In the genomic region with DNA sequence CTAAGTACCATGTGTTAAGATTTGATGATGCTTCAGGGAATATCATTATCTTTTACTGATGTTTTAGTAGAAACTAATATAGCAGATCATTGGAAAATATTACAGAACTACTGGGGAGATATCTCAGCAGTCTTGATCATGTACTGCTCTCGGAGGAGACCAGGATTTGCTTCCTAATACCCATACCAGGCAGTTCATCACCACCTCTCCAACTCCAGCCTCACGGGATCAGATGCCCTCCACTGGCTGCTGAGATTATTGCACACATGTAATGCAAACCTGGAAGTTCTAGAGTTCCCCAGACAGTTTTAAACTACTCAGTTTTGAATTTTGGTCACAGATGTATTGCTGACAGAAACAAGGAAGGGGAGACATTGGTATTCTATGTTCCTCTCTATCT, we compare ENCODE assay signal across 21 mouse cellular contexts. TPM values are rescaled to one million over a fixed set of nuclear protein-coding genes. Genes with fewer than 3 reads are reported as not detected.
DNase-seq lines count a peak whose midpoint lies in the region; ATAC-seq and TF ChIP-seq lines count a peak whose summit lies in the region.
"Had no signal": no experiment of that assay in that cellular context is flagged by ENCODE, and none has a peak within 500 bp of the region (broad histone marks: within the 10 kb centered on the region; RNA-seq: fewer than 3 reads in every experiment).

No protein-coding gene starts in this region.

- TF ChIP-seq EP300 in heart, postnatal 0 days (IDR thresholded peaks at IDR 0.05; ENCODE audit: low read depth): no peak

- H3K27me3 ChIP-seq in heart, postnatal 0 days (ENCODE audit: control insufficient read depth, insufficient read depth, low read length): no peaks in the 10 kb centered on the region
- H3K27me3 ChIP-seq: CH12.LX; embryonic facial prominence, embryonic 15.5 days had no signal

- 41% methylated on average over 2 of the region's 2 CpGs for WGBS in heart, postnatal 0 days
- 35% methylated on average over 2 of the region's 2 CpGs for WGBS in lung, adult 2 months

- H3K9me3 ChIP-seq in heart, postnatal 0 days (replicated peaks; ENCODE audit: control insufficient read depth, low read length): no peaks in the 10 kb centered on the region
- no peaks in the 10 kb centered on the region for H3K9me3 ChIP-seq in ES-E14 (ENCODE audit: control insufficient read depth, insufficient read depth, low read depth, low read length)
- H3K9me3 ChIP-seq: embryonic facial prominence, embryonic 15.5 days; midbrain, embryonic 10.5 days had no signal

- no peak overlapping the region for H3K4me2 ChIP-seq in heart, postnatal 0 days (ENCODE audit: low read depth, low read length)
- H3K4me2 ChIP-seq: embryonic facial prominence, embryonic 15.5 days had no signal

- H3K4me3 ChIP-seq in heart, postnatal 0 days (ENCODE audit: low read depth, low read length): no peak overlapping the region
- no peak overlapping the region for H3K4me3 ChIP-seq in lung, adult 2 months (replicated peaks; ENCODE audit: extremely low read depth, low read depth, low read length)
- H3K4me3 ChIP-seq in ES-E14 (ENCODE audit: insufficient read depth in 1 of 2, low read depth in 1 of 2, low read length in 2 of 2, poor library complexity in 1 of 2, severe bottlenecking in 1 of 2): no peak overlapping the region
- H3K4me3 ChIP-seq: embryonic facial prominence, embryonic 15.5 days; midbrain, embryonic 10.5 days had no signal

- TF ChIP-seq CTCF in heart, postnatal 0 days (IDR thresholded peaks at IDR 0.05; ENCODE audit: low read depth): 0 out of 2 replicates have a peak, but pooled peaks have one; percentile 3
- peak; percentile 54 for TF ChIP-seq CTCF in lung, adult 2 months (IDR thresholded peaks at IDR 0.05; ENCODE audit: insufficient read depth, low read length)

- DNase-seq in cerebellum, adult 18-20 months: peak; percentile 17 to 22
- no peak for DNase-seq in heart, postnatal 0 days (ENCODE audit: low spot score)
- no peak for DNase-seq in heart, adult 11 months
- no peak for DNase-seq in lung, adult 2 months
- DNase-seq in lung, postnatal 25 days (ENCODE audit: low spot score): no peak
- DNase-seq in ES-E14 (ENCODE audit: low read depth, low spot score): peak; percentile 6
- no peak for DNase-seq in retina, postnatal 1 day
- DNase-seq: adrenal gland, adult 2 months; heart, postnatal 10 days; kidney, postnatal 14 days; right cerebral cortex, postnatal 25 days had no signal

- in situ Hi-C loops in ES-E14 (cut with MboI; ENCODE audit: low sequenced_read_pairs in 2 of 2, unreplicated experiment in 2 of 2): no loop called here

- H3K4me1 ChIP-seq in heart, postnatal 0 days (ENCODE audit: control insufficient read depth, insufficient read depth): no peaks in the 10 kb centered on the region
- H3K4me1 ChIP-seq in lung, adult 2 months (ENCODE audit: control insufficient read depth, insufficient read depth, low read length): no peaks in the 10 kb centered on the region
- no peaks in the 10 kb centered on the region for H3K4me1 ChIP-seq in ES-E14 (ENCODE audit: control insufficient read depth in 2 of 2, insufficient read depth in 2 of 2, low read length in 2 of 2, poor library complexity in 1 of 2)
- H3K4me1 ChIP-seq: embryonic facial prominence, embryonic 15.5 days; midbrain, embryonic 10.5 days had no signal

- no peaks in the 10 kb centered on the region for H3K36me3 ChIP-seq in heart, postnatal 0 days (replicated peaks; ENCODE audit: control insufficient read depth, insufficient read depth, low read length)
- H3K36me3 ChIP-seq in ES-E14 (ENCODE audit: control insufficient read depth, insufficient read depth, low read length, poor library complexity, severe bottlenecking): no peaks in the 10 kb centered on the region
- H3K36me3 ChIP-seq: embryonic facial prominence, embryonic 15.5 days; midbrain, embryonic 10.5 days had no signal

- no peak for TF ChIP-seq POLR2A in lung, adult 2 months (IDR thresholded peaks at IDR 0.05; ENCODE audit: borderline replicate concordance, extremely low read depth, low read depth, low read length)

- no peak overlapping the region for H3K27ac ChIP-seq in heart, postnatal 0 days (ENCODE audit: low read depth)
- H3K27ac ChIP-seq in ES-E14 (ENCODE audit: insufficient read depth, low read depth, low read length, poor library complexity, severe bottlenecking): no peak overlapping the region
- H3K27ac ChIP-seq: embryonic facial prominence, embryonic 15.5 days; midbrain, embryonic 10.5 days had no signal

- H3K9ac ChIP-seq in heart, postnatal 0 days (replicated peaks; ENCODE audit: low read depth, low read length): no peak overlapping the region
- no peak overlapping the region for H3K9ac ChIP-seq in ES-E14 (ENCODE audit: insufficient read depth, low read depth, low read length, poor library complexity, severe bottlenecking)
- H3K9ac ChIP-seq: embryonic facial prominence, embryonic 15.5 days had no signal

- ATAC-seq in cerebellum, adult (ENCODE audit: insufficient number of reproducible peaks, low FRiP score, low TSS enrichment): no peak
- ATAC-seq in heart, postnatal 0 days (ENCODE audit: insufficient read depth, low read depth): no peak
- ATAC-seq: hindbrain, embryonic 16.5 days had no signal

TF ChIP-seq in ES-E14, 5 proteins besides CTCF, POLR2A, EP300 and RAD21:
- TF ChIP-seq MAFK (IDR thresholded peaks at IDR 0.05; ENCODE audit: insufficient read depth, low read depth, low read length): no peak
- TF ChIP-seq ZNF384 (IDR thresholded peaks at IDR 0.05; ENCODE audit: low read depth, low read length): no peak
- TF ChIP-seq ZC3H11A (IDR thresholded peaks at IDR 0.05; ENCODE audit: borderline replicate concordance, low read depth, low read length): no peak

RNA-seq across cellular contexts. Expression of a gene that starts 12.4 kb away (rescaled TPM):
- total RNA-seq in heart, postnatal 0 days (2014; rRNA removed; ENCODE audit: low replicate concordance): not detected in 2 replicates
- polyA plus RNA-seq in heart, postnatal 0 days (2015; fragmentation: Nextera tagmentation; extraction: Ambion mirVana): not detected in 2 replicates
- 0.05 and 0.21 TPM in 2 replicates for polyA plus RNA-seq in lung, adult 2 months (2012; rRNA removed)
- not detected in 2 replicates for total RNA-seq in ES-E14 (2012; rRNA removed)
- total RNA-seq: adrenal gland, adult 2 months; CH12.LX; heart, adult 8-10 months; heart, postnatal 10 days; layer of hippocampus, postnatal 14 days; left cerebral cortex, postnatal 36 days; liver, adult 2 months had no signal
- polyA plus RNA-seq: adrenal gland, adult 2 months; forebrain, embryonic 11.5 days; hindbrain, embryonic 16.5 days; liver, adult 2 months had no signal

RNA-seq across cellular contexts. Expression of a gene that starts 21.0 kb away (rescaled TPM):
- total RNA-seq in heart, postnatal 0 days (2014; rRNA removed; ENCODE audit: low replicate concordance): not detected in 2 replicates
- not detected in 2 replicates for polyA plus RNA-seq in heart, postnatal 0 days (2015; fragmentation: Nextera tagmentation; extraction: Ambion mirVana)
- polyA plus RNA-seq in lung, adult 2 months (2012; rRNA removed): 2.3 TPM in 1 of 2 replicates, not detected in the other
- total RNA-seq in ES-E14 (2012; rRNA removed): not detected in 2 replicates
- total RNA-seq: adrenal gland, adult 2 months; CH12.LX; heart, adult 8-10 months; heart, postnatal 10 days; layer of hippocampus, postnatal 14 days; left cerebral cortex, postnatal 36 days had no signal
- polyA plus RNA-seq: adrenal gland, adult 2 months; forebrain, embryonic 11.5 days; hindbrain, embryonic 16.5 days; liver, adult 2 months; midbrain, embryonic 10.5 days had no signal

Comparison
In these comparisons a context has a peak if more than half of its experiments do, and no peak if none do; other contexts are left out.
1. DNase-seq: peak in cerebellum, adult 18-20 months (2 of 2) and ES-E14 (single experiment); none in heart, postnatal 0 days (single experiment), heart, adult 11 months (single experiment), lung, adult 2 months (single experiment), lung, postnatal 25 days (single experiment) and retina, postnatal 1 day (single experiment).